Mouse (Mus musculus): ENCODE results near the gene Setd1a.

- TF ChIP-seq CTCF (IDR thresholded peaks at IDR 0.05; ENCODE audit: low read depth) (no peak), EP300 (IDR thresholded peaks at IDR 0.05; ENCODE audit: low read depth) (no peak)
Measured at GRCm38 (mm10) chr7:127797076-127797845, 20.8 kb downstream of the Setd1a start.

Measured in heart, postnatal 0 days (tissue).